Mouse (Mus musculus): ENCODE measurements at regions not wholly inside any gene's neighbourhood (a gene's known extent, or its start where the extent isn't known, plus 50 kb on each side); places are given as distances from the start of the nearest gene placed in this dataset.

DNA sequence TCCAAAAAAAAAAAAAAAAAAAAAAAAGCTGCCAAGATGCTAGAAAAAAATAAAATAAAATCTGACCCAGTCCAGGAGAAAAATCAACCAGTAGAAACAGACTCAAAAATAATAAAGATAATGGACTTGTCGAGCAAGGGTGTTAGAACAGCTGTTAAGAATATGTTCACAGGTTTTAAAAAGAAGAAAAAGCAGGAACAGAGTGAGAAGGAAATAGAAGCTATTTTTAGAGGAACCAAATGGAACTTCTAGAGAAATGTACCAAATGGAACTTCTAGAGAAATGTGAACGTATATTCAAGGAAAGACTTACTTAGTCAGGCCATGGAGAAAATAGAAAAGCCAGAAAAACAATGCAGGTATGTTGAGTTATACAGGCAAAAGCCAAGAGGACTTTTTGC is 662.4 kb upstream of the Jmjd1c start:
- no peak for DNase-seq (ENCODE audit: low spot score)

DNA sequence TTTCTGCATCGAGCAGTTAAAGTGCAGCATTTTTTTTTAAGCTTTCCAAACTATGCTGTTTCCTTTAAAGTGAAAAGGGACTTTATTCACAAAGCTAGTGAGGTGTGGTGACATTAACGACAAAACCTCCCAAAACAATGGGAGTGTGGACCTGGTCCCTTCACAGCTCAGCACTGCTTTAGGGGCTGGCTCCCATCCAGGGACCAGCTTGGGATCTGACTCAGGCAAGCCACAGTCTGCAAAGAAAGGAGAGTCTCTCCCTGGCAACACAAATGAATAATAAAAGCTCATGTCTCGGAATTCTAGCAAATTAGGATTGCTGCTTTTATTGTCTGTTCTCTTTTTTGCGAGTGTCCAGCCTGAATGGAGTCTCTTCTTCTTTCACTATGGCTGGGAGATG is 625.2 kb upstream of the Jmjd1c start:
- no peak for DNase-seq (ENCODE audit: low spot score)

DNA sequence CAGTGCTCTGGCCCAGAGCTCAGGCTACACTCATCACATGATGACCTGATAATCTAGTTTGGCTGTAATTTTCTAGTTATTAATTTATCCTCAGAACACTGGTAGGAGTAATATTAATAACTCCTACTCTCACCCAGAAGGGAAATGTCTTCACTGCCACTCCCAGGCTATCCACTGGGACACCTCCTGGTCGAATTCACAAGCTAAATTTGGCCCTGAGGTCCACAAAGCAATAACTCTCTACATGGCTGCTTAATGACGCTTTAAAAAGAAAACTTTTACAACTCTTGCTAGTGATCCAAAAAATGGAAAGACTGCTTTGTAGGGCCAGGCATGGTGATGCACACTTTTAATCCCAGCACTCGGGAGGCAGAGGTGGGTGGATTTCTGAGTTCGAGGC is 623.9 kb upstream of the Jmjd1c start:
- no peak for DNase-seq (ENCODE audit: low spot score)

DNA sequence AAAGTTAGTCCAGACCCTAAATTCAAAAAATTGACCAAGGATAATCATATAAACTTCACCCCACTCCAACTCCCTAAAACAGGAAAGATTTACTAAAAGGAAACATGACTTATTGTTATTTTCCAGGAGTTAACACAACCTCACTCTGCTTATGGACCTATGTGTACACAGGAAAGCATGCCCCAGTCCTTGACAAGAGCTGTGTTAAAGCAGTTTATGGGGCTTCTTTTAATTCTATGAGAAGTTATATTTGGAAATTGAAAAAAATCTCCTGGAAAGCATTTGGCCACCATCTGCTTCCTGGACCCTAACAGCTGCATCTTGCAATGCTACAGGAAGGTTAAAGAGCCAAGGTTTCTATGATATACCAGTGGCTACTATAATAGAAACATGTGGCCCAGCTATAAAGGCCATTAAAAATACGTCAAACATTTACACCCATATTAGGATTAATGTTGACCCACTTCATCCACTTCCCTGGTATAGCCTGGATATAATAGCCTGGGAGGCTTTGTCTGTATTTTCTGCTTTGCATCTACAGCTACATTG is 620.7 kb upstream of the Jmjd1c start:
- DNase-seq (ENCODE audit: low spot score) = no peak

DNA sequence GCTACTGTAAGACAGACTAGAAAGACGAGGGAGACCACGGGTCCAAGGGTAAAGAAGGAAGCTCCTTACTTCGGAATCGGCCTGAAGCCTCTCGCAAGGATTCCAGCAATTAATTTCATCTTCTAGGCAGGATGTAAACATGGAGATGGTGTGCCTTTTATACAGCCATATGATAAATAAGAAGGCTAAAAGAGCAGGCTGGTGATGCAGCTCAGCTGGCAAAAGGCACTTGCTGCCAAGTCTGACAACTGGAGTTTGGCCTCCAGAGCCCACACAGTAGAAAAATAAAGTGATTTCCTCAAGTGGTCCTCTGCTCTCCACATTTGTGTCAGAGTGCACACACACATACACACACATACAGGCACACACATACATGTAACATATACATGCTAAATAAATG is 605.1 kb upstream of the Jmjd1c start:
- DNase-seq (ENCODE audit: low spot score) = no peak

DNA sequence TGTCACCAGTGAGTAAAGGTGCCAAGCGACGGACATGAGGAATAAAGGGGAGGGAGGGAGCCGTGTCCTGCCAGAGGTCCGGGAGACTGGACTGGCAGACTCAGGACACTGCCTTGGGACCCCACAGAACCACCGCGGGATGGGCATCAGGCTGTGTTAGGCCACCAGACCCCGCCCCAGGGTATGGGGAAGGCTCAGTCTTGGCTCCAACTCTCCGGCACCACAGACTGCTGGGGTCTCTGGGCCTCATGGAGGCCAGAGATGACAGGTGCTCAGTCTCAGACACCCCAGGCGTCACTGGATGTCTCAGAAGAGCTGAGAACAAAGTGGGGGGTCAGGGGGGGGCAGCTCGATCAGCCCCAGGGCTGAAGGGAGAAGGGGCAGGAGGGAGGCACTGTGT is 604.1 kb upstream of the Jmjd1c start:
- no peak for DNase-seq (ENCODE audit: low spot score)

DNA sequence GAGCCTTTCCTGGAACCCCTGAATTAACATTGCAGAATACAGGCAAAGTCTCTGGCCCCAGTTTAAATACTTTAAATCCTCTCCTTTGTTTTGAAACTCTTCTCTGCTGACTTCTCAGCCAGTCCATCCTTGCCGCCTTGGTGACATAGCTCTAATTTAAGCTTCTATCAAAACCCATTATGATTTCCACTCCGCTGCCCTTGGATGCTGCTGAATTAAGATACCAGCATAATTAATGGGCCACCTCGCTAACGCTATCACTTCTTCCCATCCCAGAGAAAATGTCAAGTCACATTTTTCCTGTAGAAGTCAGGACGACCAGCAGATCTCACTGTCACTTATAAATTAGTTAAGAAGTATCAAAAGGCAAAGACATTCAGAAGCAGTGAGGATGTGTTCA is 556.1 kb upstream of the Jmjd1c start:
- no peak for DNase-seq (ENCODE audit: low spot score)

DNA sequence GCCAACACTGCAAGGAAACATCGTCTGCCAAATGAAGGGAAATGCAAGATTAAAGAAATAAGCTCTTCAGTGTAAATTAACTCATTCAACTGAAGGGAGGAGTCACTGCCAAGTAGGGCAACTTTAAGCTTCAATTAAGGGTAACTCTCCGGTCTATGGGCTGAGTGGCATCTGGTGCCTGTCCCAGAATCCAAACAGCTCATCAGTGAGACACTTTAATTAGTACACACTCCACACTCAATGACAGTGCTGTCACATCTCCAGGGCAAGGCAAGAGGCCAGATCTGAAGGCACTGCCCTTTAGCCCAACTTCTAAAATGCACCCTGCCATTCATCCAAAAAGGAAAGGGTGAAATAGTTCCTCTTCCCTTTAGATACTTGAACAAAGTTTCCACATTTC is 549.3 kb upstream of the Jmjd1c start:
- DNase-seq (ENCODE audit: low spot score) = no peak

DNA sequence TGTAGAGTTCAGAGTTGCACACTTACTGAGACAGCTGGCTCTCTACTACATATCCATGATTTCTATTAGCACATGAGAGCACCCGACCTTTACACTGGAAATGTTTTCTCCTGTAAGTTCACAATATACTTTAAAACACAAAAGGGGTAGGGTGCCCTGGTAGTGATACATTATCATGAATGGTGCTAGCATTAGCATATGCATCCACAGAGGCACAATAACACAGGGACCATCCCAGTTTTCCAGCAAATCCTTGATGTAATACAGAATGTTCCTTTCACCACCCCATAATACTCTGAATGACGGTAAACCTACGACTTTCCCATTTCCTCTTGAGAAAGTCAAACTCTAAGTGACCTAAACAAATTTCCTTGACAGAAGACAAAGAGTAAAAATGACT is 548.3 kb upstream of the Jmjd1c start:
- no peak for DNase-seq (ENCODE audit: low spot score)

DNA sequence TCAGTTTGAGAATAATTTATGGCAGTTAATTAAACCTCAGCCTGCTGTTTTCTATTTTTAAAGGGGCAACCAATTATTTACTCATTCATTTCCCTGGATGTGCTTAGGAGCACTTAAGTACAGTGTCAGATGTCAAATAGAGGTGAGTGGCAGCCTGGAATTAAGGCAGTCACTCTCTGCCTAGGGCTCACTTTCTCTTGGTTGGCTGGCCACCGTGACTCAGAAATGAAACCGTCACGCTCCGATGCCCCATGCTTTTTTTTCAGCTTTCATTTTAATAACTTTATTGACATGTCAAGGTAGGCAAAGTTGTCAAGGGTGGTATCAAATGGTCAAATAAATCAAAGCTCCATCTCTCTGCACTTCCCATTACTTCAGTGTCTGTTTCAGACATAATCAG is 547.9 kb upstream of the Jmjd1c start:
- no peak for DNase-seq (ENCODE audit: low spot score)

DNA sequence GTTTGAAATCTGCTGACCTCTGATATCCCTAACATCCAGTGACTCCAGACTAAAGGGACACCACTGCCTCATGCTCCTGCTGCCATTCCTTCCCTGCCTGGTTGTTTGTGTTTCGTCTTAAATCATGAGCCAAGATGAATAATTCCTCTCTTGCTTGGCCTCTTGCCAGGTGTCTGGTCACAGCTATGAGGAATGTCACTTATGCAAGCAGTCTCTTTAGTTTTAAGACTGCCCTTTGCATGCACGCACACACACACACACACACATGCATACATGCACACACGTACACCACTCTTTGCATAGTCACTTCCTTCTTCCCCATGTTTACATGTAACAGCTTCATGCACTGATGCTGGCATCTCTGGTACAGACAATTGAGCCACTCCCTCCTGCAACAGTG is 543.0 kb upstream of the Jmjd1c start:
- no peak for DNase-seq (ENCODE audit: low spot score)

DNA sequence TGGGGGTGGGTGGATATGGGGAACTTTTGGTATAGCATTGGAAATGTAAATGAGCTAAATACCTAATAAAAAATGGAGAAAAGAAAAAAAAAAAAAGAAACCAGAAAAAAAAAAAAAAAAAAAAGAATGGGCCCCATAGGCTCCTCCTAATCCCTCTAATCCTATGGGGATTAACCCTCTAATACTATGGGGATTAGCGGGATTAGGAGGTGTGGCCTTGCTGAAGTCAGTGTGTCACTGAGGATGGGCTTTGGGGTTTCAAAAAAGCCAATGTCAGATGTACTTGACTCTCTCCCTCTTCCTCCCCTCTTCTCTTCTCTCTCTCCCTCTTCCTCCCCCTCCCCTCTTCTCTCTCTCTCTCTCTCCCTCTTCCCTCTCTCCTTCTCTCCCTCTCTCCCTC is 541.7 kb upstream of the Jmjd1c start:
- DNase-seq (ENCODE audit: low spot score) = no peak

DNA sequence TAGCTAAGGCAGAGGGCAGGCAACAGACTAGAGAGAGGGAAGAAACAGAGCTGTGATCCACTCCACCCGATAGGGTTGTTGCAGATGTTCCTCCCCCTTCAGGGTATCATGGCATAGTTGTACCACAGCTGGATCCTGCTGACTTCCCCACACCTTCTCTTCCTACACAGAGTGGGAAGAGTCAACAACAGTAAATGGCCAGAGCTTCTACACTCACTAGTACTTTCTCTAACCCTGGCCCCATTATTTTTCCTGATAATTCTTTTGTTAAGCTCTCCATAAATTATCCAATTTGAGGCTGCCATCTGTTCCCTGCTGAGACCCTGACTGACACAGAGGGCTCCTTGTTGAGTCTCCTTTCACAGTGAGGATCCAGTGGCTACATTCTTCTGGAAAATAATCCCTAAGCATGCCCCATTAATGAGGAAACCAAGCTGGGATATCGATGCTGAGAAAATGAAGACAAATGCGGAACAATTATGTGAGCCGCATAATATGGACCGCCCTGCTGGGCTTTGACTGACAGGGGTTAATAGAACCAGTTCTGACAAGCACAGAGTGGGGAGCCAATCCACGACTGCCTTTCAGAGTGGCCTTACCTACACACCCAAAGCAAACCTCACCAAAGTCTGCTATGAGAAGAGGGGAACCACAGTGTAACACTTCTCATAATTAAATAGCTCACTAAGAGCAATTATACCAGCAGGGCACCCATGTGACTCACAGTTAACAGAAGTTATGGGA is 537.7 kb upstream of the Jmjd1c start:
- no peak for DNase-seq (ENCODE audit: low spot score)

DNA sequence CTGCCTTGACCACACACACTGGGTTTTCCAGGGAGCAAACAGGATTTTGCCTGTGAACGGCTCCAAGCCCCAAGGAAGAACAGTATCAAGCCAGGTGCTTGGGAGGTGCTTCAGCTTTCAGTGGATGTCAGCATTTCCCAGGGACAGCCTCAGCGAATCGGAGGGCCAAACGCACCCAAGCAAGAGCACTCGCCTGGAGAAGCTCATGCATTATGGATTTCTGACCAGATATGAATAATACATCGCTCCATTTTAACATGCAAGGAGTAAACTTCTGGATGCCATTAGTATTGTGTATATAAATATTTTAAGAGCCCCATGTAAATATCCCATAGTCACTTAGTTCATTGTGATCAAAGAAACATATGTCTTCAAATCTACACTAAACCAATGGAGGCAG is 530.6 kb upstream of the Jmjd1c start:
- no peak for DNase-seq (ENCODE audit: low spot score)

DNA sequence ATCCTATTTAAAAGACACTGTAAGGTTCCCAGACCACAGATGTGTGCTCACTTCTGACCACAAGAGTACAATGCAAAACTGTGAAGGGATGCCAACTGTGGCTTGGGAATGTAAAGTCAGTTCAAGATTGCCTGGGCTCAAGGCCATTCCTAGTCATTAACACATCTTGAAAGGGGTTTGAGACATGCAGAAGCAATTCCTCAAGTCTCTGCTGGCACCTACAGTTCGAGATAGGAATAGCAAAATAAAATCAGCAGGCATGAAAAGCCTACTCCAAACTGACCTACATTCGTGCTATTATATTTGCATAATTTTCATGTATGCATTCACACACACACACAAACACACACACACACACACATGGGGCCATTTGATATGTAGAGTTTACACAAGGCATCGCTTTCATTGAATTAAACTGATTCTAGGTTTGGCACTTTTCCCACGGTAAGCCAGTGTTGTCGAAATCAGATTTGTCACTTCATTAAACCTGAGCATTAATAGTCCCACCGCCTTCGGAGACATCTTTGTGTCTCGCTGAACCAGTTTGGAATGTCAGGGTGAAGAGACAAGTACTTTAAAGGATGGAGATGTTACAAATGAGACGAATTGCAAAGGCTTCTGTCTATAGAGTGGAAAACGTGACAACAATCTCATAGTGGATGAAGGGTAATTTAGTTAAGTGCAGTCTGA is 520.9 kb upstream of the Jmjd1c start:
- DNase-seq (ENCODE audit: low spot score) = no peak

DNA sequence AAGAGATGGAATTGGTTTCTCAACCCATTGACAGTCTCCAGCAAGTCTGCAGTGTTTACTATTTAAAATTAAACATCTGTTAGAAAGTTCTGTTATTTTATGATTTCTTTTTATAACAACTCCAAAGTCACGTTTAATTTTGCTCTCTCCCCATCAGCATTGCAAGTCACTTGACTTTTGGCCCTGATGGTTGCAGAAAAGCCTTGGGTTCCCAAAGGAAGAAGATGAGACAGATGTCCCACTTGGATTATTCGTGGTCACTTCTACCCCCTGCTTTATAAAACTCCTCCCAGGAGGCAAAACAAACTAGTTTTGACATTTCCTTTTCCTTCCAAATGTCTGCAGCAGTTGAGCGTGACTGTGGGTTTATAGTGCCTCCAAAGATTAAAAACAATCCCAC is 502.9 kb upstream of the Jmjd1c start:
- no peak for DNase-seq (ENCODE audit: low spot score)

DNA sequence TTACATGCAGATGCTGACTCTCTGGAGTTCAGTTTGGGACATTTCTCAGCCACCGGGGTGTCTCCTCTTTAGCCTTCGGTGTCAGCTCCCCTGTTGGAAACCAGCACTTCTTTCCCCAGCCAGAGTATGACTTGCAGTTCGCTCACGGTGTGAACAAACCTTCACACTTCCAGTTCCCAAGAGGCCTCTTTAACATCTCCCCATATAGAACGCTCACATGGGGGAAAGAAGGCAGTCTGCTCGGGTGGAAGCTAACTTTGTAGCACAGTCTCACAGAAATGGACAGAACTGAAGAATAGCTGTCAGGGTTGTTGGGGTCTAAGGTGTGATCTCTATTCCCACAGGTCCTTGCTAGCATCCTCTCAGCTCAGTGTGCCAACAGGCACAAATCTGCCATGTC is 502.4 kb upstream of the Jmjd1c start:
- DNase-seq (ENCODE audit: low spot score) = no peak

DNA sequence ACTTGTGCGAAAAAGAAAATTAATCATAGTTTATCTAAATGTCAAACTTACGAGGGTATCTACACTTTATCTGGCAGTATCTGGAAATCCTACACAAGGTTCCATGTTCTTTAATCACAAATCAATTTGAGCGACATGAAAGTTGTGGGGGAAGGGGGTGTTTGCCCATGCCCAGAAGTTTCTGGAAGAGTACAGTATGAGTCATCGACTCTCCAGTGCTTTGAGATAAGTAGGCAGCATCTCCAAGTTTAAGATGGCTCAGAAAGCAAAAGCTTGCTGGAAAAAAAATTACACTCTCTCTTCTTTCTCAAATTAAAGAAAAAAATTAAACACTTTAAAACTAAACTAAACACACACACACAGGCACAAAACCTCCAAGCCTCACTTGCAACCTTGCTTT is 498.0 kb upstream of the Jmjd1c start:
- DNase-seq (ENCODE audit: low spot score) = no peak

DNA sequence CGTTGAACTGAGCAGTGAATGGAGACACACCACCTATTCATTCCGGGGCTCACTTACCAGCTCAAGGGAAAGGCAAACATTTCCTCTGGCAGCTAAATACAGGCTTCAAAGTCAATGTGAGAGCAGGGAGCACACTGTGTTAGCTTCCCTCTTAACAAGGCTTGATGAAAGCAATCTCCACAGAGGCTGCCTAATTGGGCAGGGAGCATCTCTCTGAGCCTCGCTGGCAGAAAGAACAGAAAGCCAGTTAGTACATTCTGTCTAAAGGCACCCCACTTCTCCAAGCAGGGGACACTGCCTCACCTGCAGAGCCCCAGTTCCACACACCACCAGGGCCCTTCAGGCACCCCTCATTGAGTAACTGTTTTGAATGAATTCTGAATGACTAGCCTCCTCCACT is 488.8 kb upstream of the Jmjd1c start:
- DNase-seq (ENCODE audit: low spot score) = no peak

DNA sequence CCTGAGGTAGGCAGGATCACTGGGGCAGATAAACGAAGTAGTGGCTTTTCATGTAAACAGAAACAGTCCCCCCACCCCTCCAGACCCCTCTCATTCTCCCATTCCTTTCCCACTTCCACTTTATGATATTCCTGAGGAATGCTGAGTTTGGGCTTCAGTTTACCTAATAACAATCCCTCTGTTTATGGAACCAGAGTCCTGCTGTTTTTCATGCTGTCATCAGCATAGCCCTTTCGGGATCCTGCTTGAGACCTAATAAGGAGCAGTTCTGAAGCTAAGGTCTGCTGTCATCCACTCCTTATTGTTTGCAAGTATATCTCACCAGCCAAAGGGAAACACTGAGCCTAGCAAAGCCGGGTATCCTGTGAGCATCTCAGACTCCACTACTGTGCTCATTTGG is 479.6 kb upstream of the Jmjd1c start:
- DNase-seq (ENCODE audit: low spot score) = no peak

DNA sequence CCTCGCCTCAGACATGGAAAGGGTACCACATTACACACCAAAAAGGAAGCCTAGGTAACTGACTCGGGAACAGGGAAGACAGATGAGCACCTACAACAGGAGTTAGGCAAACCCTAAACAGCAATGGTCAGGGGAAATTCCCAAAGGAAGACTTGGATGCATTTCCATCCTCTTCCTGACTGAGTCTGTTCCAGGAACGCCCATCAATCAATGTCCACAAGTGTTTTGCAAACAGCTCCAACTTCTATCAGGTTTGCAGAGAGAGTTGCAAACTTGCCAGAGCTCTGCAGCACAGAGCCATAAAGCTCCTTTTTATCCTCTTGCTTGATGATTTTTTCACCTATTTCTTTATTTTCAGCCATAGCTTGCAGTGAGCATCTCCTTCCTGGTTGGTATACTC is 464.9 kb upstream of the Jmjd1c start:
- no peak for DNase-seq (ENCODE audit: low spot score)

DNA sequence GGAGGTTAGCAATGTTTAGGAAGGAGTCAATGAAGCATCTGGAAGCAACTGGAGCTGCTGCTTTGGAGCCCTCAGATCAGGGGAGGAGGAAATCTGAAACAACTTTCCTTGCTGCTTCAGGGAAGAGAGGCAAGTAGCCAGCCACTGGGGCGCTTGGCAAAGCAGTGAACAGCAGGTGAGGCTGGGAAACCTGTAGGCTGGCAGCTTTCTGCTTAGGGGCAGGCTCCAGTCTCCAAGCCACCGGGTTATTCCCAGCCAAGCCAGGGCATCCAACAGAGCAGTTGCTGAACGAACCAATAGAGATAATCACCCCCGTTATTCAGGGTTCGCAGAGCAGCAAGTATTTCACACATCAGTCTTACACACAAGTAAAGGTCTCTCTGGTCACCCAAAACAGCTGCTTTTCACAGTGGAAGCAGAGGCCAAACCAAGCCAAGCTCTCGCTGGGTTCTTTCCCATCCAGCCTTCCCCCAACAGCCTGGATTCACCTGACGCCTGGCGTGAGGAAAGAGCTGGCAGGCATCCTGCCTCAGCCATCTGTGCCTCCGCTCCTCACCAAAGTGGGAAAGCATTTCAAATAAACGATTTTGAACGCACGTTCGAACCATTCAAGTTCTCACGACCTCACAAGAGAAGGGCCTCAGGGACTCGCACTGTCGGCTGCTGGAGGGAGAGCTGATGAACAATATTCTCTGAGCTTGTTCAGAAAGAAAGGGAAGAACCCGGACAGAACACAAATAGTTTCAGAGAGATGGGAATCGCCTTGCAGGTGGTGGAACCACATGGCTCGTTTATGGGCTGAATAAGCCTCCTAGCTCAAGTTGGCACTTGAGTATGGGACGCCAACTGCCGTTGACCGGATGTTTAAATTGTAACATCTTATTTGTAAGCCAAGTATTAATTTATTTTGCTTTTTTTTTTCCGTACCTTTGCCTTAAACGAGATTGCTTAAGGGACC is 454.8 kb upstream of the Jmjd1c start:
- no peak for DNase-seq (ENCODE audit: low spot score)

DNA sequence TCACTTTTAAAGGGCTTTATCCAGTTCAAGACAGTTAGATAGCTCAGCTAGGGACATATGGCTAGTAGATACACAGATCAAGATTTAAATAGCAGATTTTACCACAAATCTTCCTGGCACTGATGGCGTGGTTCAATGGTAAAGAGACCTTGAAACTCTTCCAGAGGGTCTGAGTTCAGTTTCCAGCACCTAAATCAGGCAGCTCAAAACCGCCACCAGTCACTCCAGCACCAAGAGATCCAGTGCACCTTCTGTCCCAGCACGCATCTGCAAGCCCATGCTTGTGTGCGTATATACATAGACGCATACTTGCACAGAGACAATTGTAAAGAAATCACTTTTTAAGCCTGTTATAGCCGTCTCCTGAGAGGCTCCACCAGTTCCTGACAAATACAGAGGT is 454.0 kb upstream of the Jmjd1c start:
- DNase-seq (ENCODE audit: low spot score) = no peak
